Mouse (Mus musculus): ENCODE results near the gene Zfp697.
"Not testable (repeated sequence)": the region's sequence is repeated elsewhere in the genome, so short reads cannot be mapped to it uniquely, and the experiment has no call there.

Gene Zfp697

GRCm38 (mm10) chr3:98413733-98414132 lies 31.5 kb downstream of the Zfp697 start:
- TF ChIP-seq GATA4 (IDR thresholded peaks at IDR 0.05; ENCODE audit: insufficient replicate concordance, low read length) = no peak

GRCm38 (mm10) chr3:98414296-98414695 lies 32.0 kb downstream of the Zfp697 start:
- no peak for TF ChIP-seq GATA4 (IDR thresholded peaks at IDR 0.05; ENCODE audit: insufficient replicate concordance, low read length)

- no peak; the same call in 1 of the 2 replicates for TF ChIP-seq GATA4 (IDR thresholded peaks at IDR 0.05; ENCODE audit: insufficient replicate concordance, low read length)
These were observed 34.4 kb downstream of the Zfp697 start for GRCm38 (mm10) chr3:98416426-98417250.

- peak; percentile 31; the same call in 1 of the 2 replicates for TF ChIP-seq GATA4 (IDR thresholded peaks at IDR 0.05; ENCODE audit: insufficient replicate concordance, low read length)
These were observed 35.1 kb downstream of the Zfp697 start for GRCm38 (mm10) chr3:98417328-98417727.

GRCm38 (mm10) chr3:98418991-98419785 lies 36.9 kb downstream of the Zfp697 start:
- TF ChIP-seq GATA4 (IDR thresholded peaks at IDR 0.05; ENCODE audit: insufficient replicate concordance, low read length) = no peak

GRCm38 (mm10) chr3:98419786-98420070 lies 37.5 kb downstream of the Zfp697 start:
- no peak for TF ChIP-seq GATA4 (IDR thresholded peaks at IDR 0.05; ENCODE audit: insufficient replicate concordance, low read length)

- TF ChIP-seq GATA4 (IDR thresholded peaks at IDR 0.05; ENCODE audit: insufficient replicate concordance, low read length) = no peak
These were observed 40.7 kb downstream of the Zfp697 start for GRCm38 (mm10) chr3:98422926-98423325.

GRCm38 (mm10) chr3:98426749-98427148 lies 44.5 kb downstream of the Zfp697 start:
- TF ChIP-seq GATA4 (IDR thresholded peaks at IDR 0.05; ENCODE audit: insufficient replicate concordance, low read length) = no peak

- no peak for TF ChIP-seq GATA4 (IDR thresholded peaks at IDR 0.05; ENCODE audit: insufficient replicate concordance, low read length)
These were observed 45.0 kb downstream of the Zfp697 start for GRCm38 (mm10) chr3:98427260-98427599.

- TF ChIP-seq GATA4 (IDR thresholded peaks at IDR 0.05; ENCODE audit: insufficient replicate concordance, low read length) = no peak
These were observed 45.6 kb downstream of the Zfp697 start for GRCm38 (mm10) chr3:98427600-98428448.

GRCm38 (mm10) chr3:98428449-98428775 lies 46.2 kb downstream of the Zfp697 start:
- no peak for TF ChIP-seq GATA4 (IDR thresholded peaks at IDR 0.05; ENCODE audit: insufficient replicate concordance, low read length)

GRCm38 (mm10) chr3:98428928-98429525 lies 46.8 kb downstream of the Zfp697 start:
- TF ChIP-seq GATA4 (IDR thresholded peaks at IDR 0.05; ENCODE audit: insufficient replicate concordance, low read length) = no peak

- TF ChIP-seq GATA4 (IDR thresholded peaks at IDR 0.05; ENCODE audit: insufficient replicate concordance, low read length) = no peak
These were observed 52.0 kb downstream of the Zfp697 start for GRCm38 (mm10) chr3:98434088-98434816.

GRCm38 (mm10) chr3:98435030-98435429 lies 52.8 kb downstream of the Zfp697 start:
- TF ChIP-seq GATA4 (IDR thresholded peaks at IDR 0.05; ENCODE audit: insufficient replicate concordance, low read length) = no peak

- not testable (repeated sequence) for TF ChIP-seq GATA4 (IDR thresholded peaks at IDR 0.05; ENCODE audit: insufficient replicate concordance, low read length)
These were observed 74.8 kb downstream of the Zfp697 start, which contains the start of gene Gm4450 for GRCm38 (mm10) chr3:98457026-98457425. TSS of gene Gm4450 (minus strand) at chr3:98457126.
